ENCODE assay signal across 11 mouse cellular contexts in the genomic region with DNA sequence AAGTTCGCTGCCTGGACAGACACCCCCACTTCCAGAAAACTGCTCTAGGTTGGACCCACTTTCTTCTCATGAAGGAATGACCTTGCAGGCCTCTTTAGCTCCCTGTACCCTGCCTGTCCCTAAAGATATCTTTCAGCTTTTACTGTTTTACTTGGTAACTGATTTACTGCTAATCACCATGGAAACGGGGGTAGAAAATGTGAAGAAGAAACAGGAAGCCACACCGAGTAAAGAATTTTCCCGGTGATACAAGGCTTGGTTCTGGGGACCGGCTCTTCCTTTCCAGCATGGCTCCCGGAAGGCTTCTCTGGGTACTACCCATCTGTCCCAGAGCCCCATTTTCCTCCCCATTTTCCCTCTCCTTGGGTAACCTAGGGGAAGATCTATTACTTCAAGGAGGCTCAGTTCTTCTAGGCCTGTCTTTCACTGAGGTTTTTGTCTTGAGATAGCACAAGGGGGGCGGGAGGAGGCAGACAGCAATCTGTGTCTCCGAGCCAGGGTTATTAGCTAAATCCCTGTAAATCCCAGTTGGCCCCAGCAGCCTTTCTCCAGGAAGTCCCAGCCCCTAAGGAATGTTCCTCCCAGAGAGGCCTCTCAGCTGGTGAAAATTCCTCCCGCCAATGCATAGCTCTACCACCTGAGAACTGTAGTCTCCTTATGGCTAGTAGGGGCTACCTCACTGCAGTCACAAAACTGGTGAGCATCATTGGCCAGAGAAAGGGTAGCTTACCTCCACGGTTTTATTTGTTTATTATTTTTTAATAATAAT. TPM values are rescaled to one million over a fixed set of nuclear protein-coding genes. Genes with fewer than 3 reads are reported as not detected.
A peak's percentile ranks its signal among the peaks of the same experiment; 100 is the strongest.
DNase-seq lines count a peak whose midpoint lies in the region; ATAC-seq lines count a peak whose summit lies in the region.
"Had no signal": no experiment of that assay in that cellular context is flagged by ENCODE, and none has a peak within 500 bp of the region (broad histone marks: within the 10 kb centered on the region; RNA-seq: fewer than 3 reads in every experiment).

No protein-coding gene starts in this region.

- no peaks in the 10 kb centered on the region for H3K9me3 ChIP-seq in heart, embryonic 11.5 days (replicated peaks; ENCODE audit: control insufficient read depth, low read length)
- no peaks in the 10 kb centered on the region for H3K9me3 ChIP-seq in intestine, embryonic 16.5 days (ENCODE audit: control insufficient read depth, low read length)
- H3K9me3 ChIP-seq: hindbrain, embryonic 12.5 days; lung, embryonic 15.5 days; midbrain, embryonic 15.5 days had no signal

- H3K27ac ChIP-seq in heart, embryonic 11.5 days (ENCODE audit: low read depth, low read length), result peak overlapping the region; percentile 22
- peak overlapping the region; percentile 89 for H3K27ac ChIP-seq in intestine, embryonic 16.5 days (ENCODE audit: low read length)
- H3K27ac ChIP-seq: hindbrain, embryonic 12.5 days; lung, embryonic 15.5 days; midbrain, embryonic 15.5 days had no signal

- H3K36me3 ChIP-seq in heart, embryonic 11.5 days (ENCODE audit: control insufficient read depth, insufficient read depth, low read length), result no peaks in the 10 kb centered on the region
- H3K36me3 ChIP-seq in intestine, embryonic 16.5 days (ENCODE audit: control insufficient read depth, insufficient read depth, low read length), result no peaks in the 10 kb centered on the region
- H3K36me3 ChIP-seq: hindbrain, embryonic 12.5 days; lung, embryonic 15.5 days; midbrain, embryonic 15.5 days had no signal

- H3K4me3 ChIP-seq in heart, embryonic 11.5 days (ENCODE audit: low read depth, low read length), result no peak overlapping the region
- H3K4me3 ChIP-seq in intestine, embryonic 16.5 days (ENCODE audit: low read length), result no peak overlapping the region
- H3K4me3 ChIP-seq: hindbrain, embryonic 12.5 days; lung, embryonic 15.5 days; midbrain, embryonic 15.5 days had no signal

- 0 out of 2 replicates have a peak, but pooled peaks have one; percentile 42 for ATAC-seq in heart, embryonic 11.5 days (replicated peaks; ENCODE audit: insufficient number of reproducible peaks, low FRiP score, low TSS enrichment)
- peak; percentile 87 for ATAC-seq in intestine, embryonic 16.5 days
- ATAC-seq: midbrain, embryonic 15.5 days had no signal

- H3K9ac ChIP-seq in heart, embryonic 11.5 days (ENCODE audit: low read depth, low read length), result no peak overlapping the region
- peak overlapping the region; percentile 41 for H3K9ac ChIP-seq in intestine, embryonic 16.5 days (ENCODE audit: low read depth, low read length)
- H3K9ac ChIP-seq: hindbrain, embryonic 12.5 days; lung, embryonic 15.5 days; midbrain, embryonic 15.5 days had no signal

- 48% methylated on average over 10 of the region's 10 CpGs for WGBS in heart, embryonic 11.5 days (ENCODE audit: insufficient replicate concordance)
- WGBS in intestine, embryonic 16.5 days, result 28% methylated on average over 10 of the region's 10 CpGs

- H3K27me3 ChIP-seq in heart, embryonic 11.5 days (ENCODE audit: control insufficient read depth, insufficient read depth, low read length), result no peaks in the 10 kb centered on the region
- H3K27me3 ChIP-seq in intestine, embryonic 16.5 days (replicated peaks; ENCODE audit: control insufficient read depth, insufficient read depth, low read length), result no peaks in the 10 kb centered on the region
- H3K27me3 ChIP-seq: hindbrain, embryonic 12.5 days; lung, embryonic 15.5 days; midbrain, embryonic 15.5 days had no signal

- DNase-seq in heart, adult 8-10 months (ENCODE audit: low spot score), result no peak
- DNase-seq in retina, postnatal 1 day, result peak; percentile 31
- no peak for DNase-seq in retina, embryonic 14.5 days (ENCODE audit: low spot score)
- DNase-seq in testis, postnatal 10 days (ENCODE audit: low spot score), result peak; percentile 41
- no peak for DNase-seq in right cerebral cortex, postnatal 10 days (ENCODE audit: low spot score in 2 of 2)
- no peak for DNase-seq in right cerebral cortex, postnatal 14 days

- H3K4me1 ChIP-seq in heart, embryonic 11.5 days (ENCODE audit: control insufficient read depth, insufficient read depth, low read length), result 0 out of 2 replicates have a peak, but pooled peaks cover 7% of the 10 kb centered on the region
- H3K4me1 ChIP-seq in intestine, embryonic 16.5 days (ENCODE audit: control insufficient read depth, insufficient read depth, low read length), result peaks cover 5% of the 10 kb centered on the region
- H3K4me1 ChIP-seq: midbrain, embryonic 15.5 days had no signal

- H3K4me2 ChIP-seq in heart, embryonic 11.5 days, result no peak overlapping the region
- H3K4me2 ChIP-seq in intestine, embryonic 16.5 days (ENCODE audit: low read depth, low read length), result peak overlapping the region; percentile 7
- H3K4me2 ChIP-seq: hindbrain, embryonic 12.5 days; lung, embryonic 15.5 days; midbrain, embryonic 15.5 days had no signal

RNA-seq across cellular contexts. Expression of a gene that starts 16.3 kb away (rescaled TPM):
- 57.1 and 62.0 TPM in 2 replicates for polyA plus RNA-seq in heart, embryonic 11.5 days (2014; fragmentation: Nextera tagmentation; extraction: Ambion mirVana)
- total RNA-seq in heart, adult 8-10 months (2022), result 10 to 100 TPM; 18.2 to 21.9 (median 19.7) TPM
- polyA plus RNA-seq in intestine, embryonic 16.5 days (2015; fragmentation: Nextera tagmentation; extraction: Ambion mirVana), result 26.8 and 27.1 TPM in 2 replicates

Comparison
In these comparisons a context has a peak if more than half of its experiments do, and no peak if none do; other contexts are left out.
1. DNase-seq: peak in retina, postnatal 1 day (single experiment) and testis, postnatal 10 days (single experiment); none in heart, adult 8-10 months (single experiment), retina, embryonic 14.5 days (single experiment), right cerebral cortex, postnatal 10 days (0 of 2) and right cerebral cortex, postnatal 14 days (single experiment).